Mouse (Mus musculus): Measurements from ENCODE around the gene Ero1l. TPM values are rescaled to one million over a fixed set of nuclear protein-coding genes. Genes with fewer than 3 reads are reported as not detected.

The Ero1l gene
- polyA plus RNA-seq (2015; fragmentation: Nextera tagmentation; extraction: Ambion mirVana): 23.7 and 31.7 TPM in 2 replicates

DNA sequence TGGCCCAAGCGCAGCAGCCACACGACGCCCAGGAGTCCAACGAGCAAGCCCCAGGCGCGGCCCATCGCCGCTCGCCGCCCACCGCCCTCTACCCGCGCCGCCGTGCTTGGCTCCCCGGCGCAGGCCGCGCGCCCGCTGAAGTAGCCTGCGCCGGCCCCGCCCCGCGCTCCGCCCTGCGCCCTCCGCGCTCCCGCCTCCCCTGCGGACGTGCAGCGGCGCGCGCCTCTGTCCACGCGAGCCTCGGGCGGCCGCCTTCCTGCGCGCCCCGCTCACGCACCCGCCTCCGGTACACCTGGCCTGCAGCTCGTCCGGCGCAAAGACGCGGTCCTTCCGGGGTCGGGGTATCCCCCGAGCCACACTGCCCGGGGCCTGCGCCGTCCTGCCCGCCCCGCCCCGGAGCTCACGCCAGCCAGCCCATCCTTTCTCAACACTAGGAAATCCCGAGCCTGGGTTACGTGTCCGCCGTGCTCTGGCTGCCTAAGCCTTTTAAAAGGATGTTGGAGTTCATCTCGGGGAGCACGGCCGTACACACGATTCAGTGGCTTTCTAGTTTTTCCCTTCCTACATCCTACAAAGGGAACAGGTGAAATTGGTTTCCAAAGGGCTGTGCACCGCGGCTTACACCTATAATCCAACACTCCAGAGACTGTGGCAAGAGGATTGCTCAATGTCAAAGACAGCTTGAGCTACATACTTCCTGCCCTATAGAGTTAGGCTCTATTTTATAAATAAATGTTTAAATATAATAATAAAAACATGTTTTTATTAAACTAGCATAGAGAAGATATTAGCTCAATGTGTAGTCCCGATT is at the start of gene Ero1l:
Ero1l (minus strand) TSS at position 346 of the 811 bp plus-strand sequence.
- peak within 1 kb of the TSS; percentile 82 for H3K27ac ChIP-seq
- no peaks in the 10 kb centered on the region for H3K9me3 ChIP-seq (replicated peaks)
- no peaks in the 10 kb centered on the region for H3K36me3 ChIP-seq (ENCODE audit: poor library complexity, severe bottlenecking)
- H3K4me1 ChIP-seq: peaks cover 21% of the 10 kb centered on the region
- ATAC-seq: peak; percentile 97
- WGBS: 2% methylated on average over 54 of the region's 74 CpGs
- H3K4me3 ChIP-seq: peak within 1 kb of the TSS; percentile 91
- peak within 1 kb of the TSS; percentile 73 for H3K4me2 ChIP-seq
- H3K9ac ChIP-seq: peak within 1 kb of the TSS; percentile 95
- 0 out of 2 replicates have a peak, but pooled peaks cover 10% of the 10 kb centered on the region for H3K27me3 ChIP-seq

DNA sequence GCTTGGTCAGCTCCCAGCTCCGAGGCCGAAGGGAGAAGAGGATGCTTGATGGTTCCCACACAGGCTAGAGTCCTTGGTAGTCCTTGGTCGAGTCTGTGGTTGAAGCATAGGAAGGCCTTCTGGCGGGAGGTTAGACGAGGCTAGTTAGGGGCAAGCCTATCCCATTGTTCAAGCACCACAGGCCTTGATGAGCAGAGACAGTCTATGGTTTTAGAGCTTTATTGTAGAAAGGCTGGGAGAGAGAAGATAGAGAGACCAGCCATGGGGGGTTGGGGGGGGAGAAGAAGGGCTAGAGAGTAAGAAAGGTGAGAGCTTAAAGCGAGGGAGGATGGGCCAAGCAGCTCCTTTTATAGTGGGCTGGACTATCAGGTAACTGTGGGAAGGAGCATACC is 46.6 kb upstream of the Ero1l start:
- 89% methylated on average over 6 of the region's 6 CpGs for WGBS
- no peaks in the 10 kb centered on the region for H3K27me3 ChIP-seq
- no peak overlapping the region for H3K9ac ChIP-seq
- H3K4me2 ChIP-seq: no peak overlapping the region
- H3K4me3 ChIP-seq: no peak overlapping the region
- no peak for ATAC-seq
- H3K36me3 ChIP-seq (ENCODE audit: poor library complexity, severe bottlenecking): peaks cover 10% of the 10 kb centered on the region
- H3K27ac ChIP-seq: peak overlapping the region; percentile 75
- H3K9me3 ChIP-seq (replicated peaks): no peaks in the 10 kb centered on the region
- peaks cover 11% of the 10 kb centered on the region for H3K4me1 ChIP-seq

DNA sequence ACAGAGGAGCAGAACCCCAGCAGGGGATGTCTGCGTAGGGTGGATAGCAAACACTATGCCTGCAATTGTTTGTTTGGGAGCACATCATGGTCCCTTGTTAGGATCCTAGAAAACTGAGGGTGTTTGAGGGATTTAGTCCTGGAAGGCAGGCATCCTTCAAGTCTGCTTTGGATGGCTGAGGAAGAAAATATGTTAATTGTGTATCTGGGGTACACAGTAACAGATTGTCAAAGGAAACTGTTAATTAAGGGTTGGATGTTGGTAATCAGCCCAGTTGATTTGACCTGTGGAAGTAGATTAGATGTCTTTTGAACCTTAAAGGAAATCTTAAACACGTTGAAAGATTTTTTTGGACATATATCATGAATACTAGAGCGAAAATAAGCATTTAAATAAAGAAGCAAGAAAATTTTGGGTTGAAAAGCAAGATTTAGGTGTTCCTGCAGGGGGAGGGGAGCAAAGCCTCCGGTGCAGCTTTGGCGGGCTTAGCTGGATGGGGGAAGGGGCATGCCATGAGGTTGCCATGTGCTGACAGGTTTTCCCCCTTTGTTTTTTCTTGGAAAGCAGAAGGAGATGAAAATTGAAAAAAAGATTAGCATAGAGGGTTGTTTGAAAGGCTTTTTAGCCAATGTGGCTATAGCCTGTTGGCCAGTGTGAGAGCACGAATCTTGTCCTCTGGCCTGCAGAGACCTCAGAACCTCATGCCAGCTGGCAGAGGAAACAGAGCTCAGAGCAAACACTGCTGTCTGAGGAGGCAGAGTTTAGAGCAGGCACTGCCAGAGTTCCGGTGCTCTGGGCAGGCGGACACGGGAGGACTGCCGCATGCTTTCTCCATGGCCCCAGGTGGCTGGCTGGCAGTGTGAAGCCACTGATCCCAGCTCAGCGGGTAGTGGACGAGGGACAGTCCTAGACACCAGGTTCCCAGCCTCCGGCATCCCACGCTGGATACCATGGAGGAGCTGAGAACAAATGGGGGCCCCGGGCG is 45.9 kb upstream of the Ero1l start:
- Histone ChIP-seq H3K9ac (no peak overlapping the region), H3K27ac (peak overlapping the region; percentile 75), H3K9me3 (replicated peaks) (no peaks in the 10 kb centered on the region), H3K4me3 (no peak overlapping the region), H3K4me1 (peaks cover 11% of the 10 kb centered on the region), H3K4me2 (peak overlapping the region; percentile 20), H3K36me3 (ENCODE audit: poor library complexity, severe bottlenecking) (peaks cover 7% of the 10 kb centered on the region), H3K27me3 (no peaks in the 10 kb centered on the region)
- WGBS: 70% methylated on average over 16 of the region's 16 CpGs
- peak; percentile 85 for ATAC-seq

DNA sequence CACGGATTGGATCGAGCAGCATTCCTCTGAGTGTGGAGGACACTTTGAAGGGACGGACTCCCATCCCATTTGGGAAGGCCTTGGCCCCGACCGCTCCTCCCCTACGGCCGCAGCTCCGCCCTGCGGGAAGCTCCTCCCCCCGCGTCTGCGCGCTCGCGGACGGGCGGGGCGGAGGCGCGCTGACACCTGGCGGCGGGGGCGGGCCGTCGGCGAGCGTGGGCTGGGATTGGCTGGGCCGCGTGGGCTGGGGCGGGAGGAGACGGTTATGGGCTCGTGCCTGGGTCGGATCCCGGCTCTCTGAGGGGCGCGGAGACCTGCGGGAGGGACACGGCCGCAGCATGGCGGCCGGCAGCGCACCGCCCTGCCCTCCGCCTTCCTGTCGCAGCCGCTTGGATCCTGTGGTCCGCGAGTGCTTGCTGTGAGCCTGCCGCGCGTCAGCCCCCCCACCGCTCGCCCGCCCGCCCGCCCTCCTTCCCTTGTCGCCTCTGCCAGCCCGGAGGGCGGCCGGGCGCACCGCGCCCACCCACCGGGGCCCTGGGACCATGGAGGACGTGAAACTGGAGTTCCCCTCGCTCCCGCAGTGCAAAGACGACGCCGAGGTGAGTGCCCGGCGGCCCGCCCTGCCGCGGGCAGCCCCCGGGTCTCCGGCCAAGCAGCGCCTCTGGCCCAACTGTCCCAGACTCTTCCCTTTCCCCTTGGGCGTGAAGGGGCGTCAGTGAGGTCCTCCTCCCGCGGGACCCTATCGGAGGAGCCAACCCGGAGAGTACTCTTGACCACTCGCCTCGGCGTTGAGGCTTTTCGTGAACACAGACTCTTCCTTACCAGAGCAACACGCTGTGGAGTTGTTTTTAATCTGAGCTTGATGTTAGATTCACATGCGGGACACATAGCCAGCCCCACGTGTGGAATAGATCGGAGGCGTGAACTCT is 32.6 kb upstream of the Ero1l start, which contains the start of gene Styx:
Styx (plus strand) TSS at position 163 of the 929 bp plus-strand sequence.
- H3K4me3 ChIP-seq: peak within 1 kb of the TSS; percentile 80
- peak; percentile 99 for ATAC-seq
- peak within 1 kb of the TSS; percentile 61; the same call in 1 of the 2 replicates for H3K27ac ChIP-seq
- H3K4me1 ChIP-seq: peaks cover 15% of the 10 kb centered on the region
- no peaks in the 10 kb centered on the region for H3K9me3 ChIP-seq (replicated peaks)
- peaks cover 24% of the 10 kb centered on the region for H3K36me3 ChIP-seq (ENCODE audit: poor library complexity, severe bottlenecking)
- H3K4me2 ChIP-seq: peak within 1 kb of the TSS; percentile 73
- H3K9ac ChIP-seq: peak within 1 kb of the TSS; percentile 79
- under 1% methylated on average over 48 of the region's 93 CpGs for WGBS
- H3K27me3 ChIP-seq: no peaks in the 10 kb centered on the region

DNA sequence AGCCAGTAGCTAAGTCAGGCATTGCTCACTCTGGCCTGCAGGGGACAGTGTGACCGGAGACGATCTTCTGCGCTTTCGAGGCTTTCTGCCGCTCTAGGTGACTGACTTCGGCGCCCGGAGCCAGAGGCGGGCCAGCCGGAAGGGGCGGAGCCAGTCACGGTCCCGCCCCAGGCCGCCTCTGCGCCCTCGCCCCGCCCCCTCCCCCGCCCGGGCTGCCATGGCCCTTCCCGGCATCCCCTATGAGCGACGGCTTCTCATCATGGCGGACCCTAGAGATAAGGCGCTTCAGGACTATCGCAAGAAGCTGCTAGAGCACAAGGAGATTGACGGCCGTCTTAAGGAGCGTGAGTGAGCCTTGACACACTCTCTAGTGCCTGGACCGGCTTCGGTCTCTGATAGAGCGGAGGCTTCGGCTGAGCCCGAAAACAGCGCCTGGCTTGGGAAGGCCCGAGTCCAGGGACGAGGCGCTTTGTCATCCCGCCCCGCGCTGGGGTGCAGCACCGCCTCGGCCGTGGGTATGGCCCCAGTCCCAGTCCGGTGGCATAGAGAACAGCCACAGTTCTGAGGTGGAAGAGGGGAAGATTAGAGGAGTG is 11.1 kb upstream of the Ero1l start, which contains the start of gene Psmc6:
Psmc6 (plus strand) TSS at position 200 of the 593 bp plus-strand sequence.
- Histone ChIP-seq H3K4me3 (peak within 1 kb of the TSS; percentile 94), H3K4me2 (peak within 1 kb of the TSS; percentile 67), H3K9ac (peak within 1 kb of the TSS; percentile 95), H3K9me3 (replicated peaks) (no peaks in the 10 kb centered on the region), H3K36me3 (ENCODE audit: poor library complexity, severe bottlenecking) (peaks cover 30% of the 10 kb centered on the region), H3K4me1 (peaks cover 19% of the 10 kb centered on the region), H3K27ac (peak within 1 kb of the TSS; percentile 87), H3K27me3 (no peaks in the 10 kb centered on the region)
- WGBS: under 1% methylated on average over 44 of the region's 44 CpGs
- peak; percentile 98 for ATAC-seq

DNA sequence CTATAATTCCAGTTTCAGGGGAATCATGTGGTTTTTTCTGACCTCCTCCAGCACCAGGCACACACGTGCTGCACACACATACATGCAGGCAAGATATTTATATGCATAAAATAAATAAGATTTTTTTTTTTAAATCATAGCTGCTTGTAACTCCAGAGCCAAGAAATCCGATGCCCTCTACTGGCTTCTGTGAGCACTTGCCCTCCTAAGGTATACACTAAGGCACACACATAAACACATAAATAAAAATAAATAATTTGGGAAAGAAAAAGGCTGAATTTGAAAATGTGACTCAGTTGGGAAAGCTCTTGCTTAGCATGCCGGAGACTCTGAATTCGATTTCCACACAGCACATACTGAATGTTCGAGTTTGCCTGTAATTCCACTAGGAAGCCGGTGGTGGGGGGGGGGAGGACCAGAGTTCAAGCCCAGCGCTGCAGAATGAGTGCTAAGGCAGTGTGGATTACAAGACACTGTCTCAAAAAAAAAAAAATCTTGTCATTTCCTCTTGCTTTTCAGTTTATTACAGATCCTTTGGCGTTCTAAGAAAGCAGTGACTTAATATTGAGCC is 10.5 kb upstream of the Ero1l start:
- ATAC-seq: peak; percentile 19; the same call in 1 of the 2 replicates
- 17% methylated on average over 8 of the region's 8 CpGs for WGBS
- peak overlapping the region; percentile 37; the same call in 1 of the 2 replicates for H3K9ac ChIP-seq

DNA sequence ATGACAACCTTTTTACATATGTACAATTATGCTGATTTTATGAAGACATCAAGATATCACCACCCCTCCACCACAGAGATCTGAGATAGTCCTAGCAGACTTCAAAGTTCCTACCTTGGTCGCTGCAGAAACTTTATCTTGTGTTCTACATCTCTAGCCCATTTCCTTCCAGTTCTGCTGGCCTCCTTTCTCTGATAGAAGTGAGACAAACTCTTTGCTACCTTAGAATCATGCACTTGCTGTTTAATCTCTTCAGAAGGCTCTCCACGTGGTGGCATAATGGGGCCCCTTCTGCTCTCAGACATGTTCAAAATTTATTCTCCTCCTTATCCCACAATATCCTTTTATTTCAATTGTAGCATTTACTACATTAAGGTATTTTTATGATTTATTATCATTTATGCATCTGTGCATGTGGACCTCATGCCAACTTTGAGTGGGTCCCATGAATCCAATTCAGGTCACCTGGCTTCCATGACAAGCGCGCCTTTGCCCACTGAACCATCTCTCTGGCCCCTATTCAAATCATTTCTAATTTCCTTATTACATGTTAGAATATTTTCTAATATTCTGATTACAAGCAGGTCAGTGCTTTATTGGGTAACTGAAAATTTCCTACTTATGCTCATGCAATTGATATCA is 9.6 kb upstream of the Ero1l start:
- H3K27ac ChIP-seq: no peak overlapping the region
- no peak for ATAC-seq
- peaks cover 19% of the 10 kb centered on the region for H3K4me1 ChIP-seq
- no peak overlapping the region for H3K4me3 ChIP-seq
- H3K9me3 ChIP-seq (replicated peaks): no peaks in the 10 kb centered on the region
- peaks cover 20% of the 10 kb centered on the region for H3K36me3 ChIP-seq (ENCODE audit: poor library complexity, severe bottlenecking)
- no peak overlapping the region for H3K9ac ChIP-seq
- no peak overlapping the region for H3K4me2 ChIP-seq
- no peaks in the 10 kb centered on the region for H3K27me3 ChIP-seq
- WGBS: 90% methylated on average over 4 of the region's 4 CpGs

More for the DNA sequence above, 10.5 kb upstream of the Ero1l start:
- Histone ChIP-seq H3K27me3 (no peaks in the 10 kb centered on the region), H3K4me2 (peak overlapping the region; percentile 67), H3K27ac (peak overlapping the region; percentile 54), H3K4me1 (peaks cover 19% of the 10 kb centered on the region), H3K36me3 (ENCODE audit: poor library complexity, severe bottlenecking) (peaks cover 26% of the 10 kb centered on the region), H3K9me3 (replicated peaks) (no peaks in the 10 kb centered on the region), H3K4me3 (peak overlapping the region; percentile 94)

DNA sequence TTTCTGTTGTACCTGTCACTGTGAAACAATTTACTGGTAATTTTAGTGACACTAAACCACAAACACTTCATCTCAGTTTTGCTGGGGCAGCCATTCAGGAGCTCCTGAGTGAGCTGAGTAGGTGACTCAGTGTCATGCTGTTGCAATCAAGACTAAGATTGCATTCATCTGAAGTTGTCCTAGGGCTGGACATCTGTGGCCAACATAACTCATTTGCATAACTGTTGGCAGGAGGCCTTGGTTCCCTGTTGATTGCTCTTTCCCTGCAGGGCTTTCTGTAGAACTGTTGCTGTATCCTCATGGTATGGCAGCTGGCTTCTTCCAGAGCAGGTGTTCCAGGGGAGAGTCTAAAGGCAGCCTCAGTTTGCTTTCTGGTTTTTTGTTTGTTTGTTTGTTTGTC is 6.9 kb upstream of the Ero1l start:
- H3K4me3 ChIP-seq: no peak overlapping the region
- H3K27ac ChIP-seq: no peak overlapping the region
- no peak for ATAC-seq
- peaks cover 10% of the 10 kb centered on the region; the same call in 1 of the 2 replicates for H3K4me1 ChIP-seq
- H3K4me2 ChIP-seq: no peak overlapping the region
- no peaks in the 10 kb centered on the region for H3K36me3 ChIP-seq (ENCODE audit: poor library complexity, severe bottlenecking)
- 0 out of 2 replicates have a peak, but pooled peaks cover 6% of the 10 kb centered on the region for H3K27me3 ChIP-seq
- H3K9ac ChIP-seq: no peak overlapping the region
- no peaks in the 10 kb centered on the region for H3K9me3 ChIP-seq (replicated peaks)

DNA sequence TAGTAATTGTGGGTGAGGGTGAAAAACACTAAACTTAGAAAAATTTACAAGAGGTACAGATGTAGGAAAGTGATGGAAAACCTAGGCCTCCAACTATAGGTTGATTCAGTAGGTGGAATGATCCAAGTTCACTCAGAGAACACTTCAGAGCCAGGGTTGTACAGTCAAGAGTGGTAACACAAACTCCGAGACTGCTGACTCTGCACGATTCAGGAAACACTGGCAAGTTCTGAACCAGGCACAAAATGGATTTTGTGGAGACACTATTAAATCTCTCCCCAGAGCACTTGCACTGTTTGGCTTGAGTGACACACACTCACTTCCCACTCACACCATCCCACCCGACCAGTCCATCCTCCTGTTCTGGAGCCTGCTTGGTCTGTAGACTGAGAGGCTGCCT is 4.7 kb upstream of the Ero1l start:
- no peak overlapping the region for H3K27ac ChIP-seq
- no peak for ATAC-seq
- H3K9ac ChIP-seq: no peak overlapping the region
- peaks cover 10% of the 10 kb centered on the region for H3K4me1 ChIP-seq
- H3K4me3 ChIP-seq: no peak overlapping the region
- H3K27me3 ChIP-seq: 0 out of 2 replicates have a peak, but pooled peaks cover 10% of the 10 kb centered on the region
- no peak overlapping the region for H3K4me2 ChIP-seq
- no peaks in the 10 kb centered on the region for H3K36me3 ChIP-seq (ENCODE audit: poor library complexity, severe bottlenecking)
- no peaks in the 10 kb centered on the region for H3K9me3 ChIP-seq (replicated peaks)
- 83% methylated on average over 3 of the region's 3 CpGs for WGBS

DNA sequence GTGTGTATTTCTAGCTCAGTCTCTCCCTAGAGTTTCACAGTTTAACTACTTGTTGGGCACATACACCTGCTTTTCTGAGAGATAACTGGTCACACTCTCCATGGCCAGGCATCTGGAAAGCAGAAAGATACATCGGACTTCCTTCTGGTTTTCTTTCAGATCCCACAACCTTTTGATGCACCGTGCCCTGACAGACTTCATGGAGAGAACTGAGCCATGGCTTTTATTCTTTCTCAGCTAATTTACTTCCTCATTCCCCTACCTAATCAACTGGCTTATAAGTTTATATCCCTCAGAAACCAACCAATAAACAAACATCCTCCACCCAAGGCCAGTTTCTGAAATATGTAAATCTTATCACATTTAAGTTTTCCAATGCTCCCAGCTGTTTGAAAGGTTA is 3.9 kb upstream of the Ero1l start:
- H3K27me3 ChIP-seq: 0 out of 2 replicates have a peak, but pooled peaks cover 10% of the 10 kb centered on the region
- no peak overlapping the region for H3K4me2 ChIP-seq
- ATAC-seq: no peak
- WGBS: 89% methylated on average over 2 of the region's 2 CpGs
- H3K4me1 ChIP-seq: peaks cover 12% of the 10 kb centered on the region
- no peaks in the 10 kb centered on the region for H3K36me3 ChIP-seq (ENCODE audit: poor library complexity, severe bottlenecking)
- no peak overlapping the region for H3K27ac ChIP-seq
- no peak overlapping the region for H3K9ac ChIP-seq
- H3K4me3 ChIP-seq: no peak overlapping the region
- no peaks in the 10 kb centered on the region for H3K9me3 ChIP-seq (replicated peaks)

All from forebrain, embryonic 13.5 days (tissue).